Mouse (Mus musculus) CD4-positive helper T cell, adult 2 months (primary cell): ENCODE data around the gene Soat2.
A peak's percentile ranks its signal among the peaks of the same experiment; 100 is the strongest.

Experiments
- DNase-seq: peaks from one replicate; pipeline ENCODE4 v3.0.0-alpha.2; 2012; ENCODE audit warnings: low read depth, missing footprints, low spot score

Soat2 gene

DNA sequence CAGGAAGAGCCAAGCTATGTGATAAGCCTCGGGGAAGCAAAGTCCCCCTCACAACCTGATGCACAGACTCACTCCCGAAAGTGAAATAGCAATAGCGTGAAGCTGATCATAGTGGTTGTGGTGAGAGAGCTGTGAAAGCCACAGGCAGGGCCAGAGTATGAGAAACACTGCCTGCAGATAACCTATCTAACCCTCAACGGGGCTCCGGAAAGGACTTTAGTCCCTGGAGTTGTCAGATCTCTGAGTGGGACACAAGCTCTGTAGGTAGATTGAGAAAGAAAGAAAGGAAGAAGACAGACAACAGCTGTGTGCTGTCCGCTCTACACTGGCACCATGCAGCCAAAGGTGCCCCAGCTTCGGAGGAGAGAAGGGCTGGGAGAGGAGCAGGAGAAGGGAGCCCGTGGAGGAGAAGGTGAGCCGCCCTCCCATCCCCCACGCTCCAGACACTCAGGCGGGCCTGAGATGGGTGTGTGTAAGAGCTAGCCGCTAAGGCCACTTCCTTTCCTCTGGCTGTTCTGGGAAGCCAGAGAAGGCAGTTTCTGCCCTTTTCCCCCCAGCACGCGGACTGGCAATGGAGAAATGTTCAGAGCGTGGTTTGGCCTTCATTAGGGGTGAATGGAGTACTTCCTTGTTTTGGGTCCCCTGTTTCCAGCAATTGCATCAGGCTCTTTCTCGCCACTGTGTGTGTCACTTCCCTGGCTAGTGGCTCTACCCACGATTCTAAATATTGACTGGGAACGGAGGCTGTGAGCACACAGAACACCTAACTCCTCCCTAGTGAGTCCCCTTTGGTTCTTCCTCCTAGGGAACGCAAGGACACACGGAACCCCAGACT, at the start of gene Soat2:
Gene Soat2 (plus strand): TSS at position 226 of the 835 bp plus-strand sequence.
- peak; percentile 67 for DNase-seq

DNA sequence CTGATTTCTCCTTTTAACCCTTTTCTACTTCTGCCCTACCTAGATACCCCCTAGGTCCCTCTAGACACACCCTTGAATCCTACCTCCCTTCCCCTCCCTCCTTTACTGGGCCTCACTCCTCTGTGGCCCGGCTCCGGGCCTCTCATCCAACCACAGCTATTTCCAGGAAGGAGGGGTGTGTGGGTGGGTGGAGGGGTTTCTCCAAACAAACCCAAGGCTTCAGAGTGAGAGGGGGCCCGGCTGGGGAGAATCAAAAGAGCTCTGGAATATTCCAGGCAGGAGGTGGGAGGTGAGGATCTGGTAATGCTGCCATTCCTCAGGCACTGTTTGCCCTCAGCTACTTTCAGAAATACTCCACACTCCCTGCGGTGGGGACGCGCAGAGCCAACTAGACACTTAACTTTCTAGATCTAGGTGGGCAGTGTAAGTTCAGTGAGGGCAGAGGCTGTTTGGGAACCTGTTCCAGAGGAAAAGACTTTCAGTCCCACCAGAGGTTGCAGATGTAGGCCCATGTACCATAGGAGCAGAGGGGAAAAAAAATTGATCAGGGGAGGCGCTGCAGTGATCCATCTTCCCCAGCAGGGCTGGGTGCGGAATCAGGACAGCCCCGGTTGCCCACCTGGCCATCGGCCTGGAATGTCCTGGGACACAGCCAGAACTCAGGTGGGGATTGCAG, 49.2 kb upstream of the Soat2 start:
- no peak for DNase-seq

DNA sequence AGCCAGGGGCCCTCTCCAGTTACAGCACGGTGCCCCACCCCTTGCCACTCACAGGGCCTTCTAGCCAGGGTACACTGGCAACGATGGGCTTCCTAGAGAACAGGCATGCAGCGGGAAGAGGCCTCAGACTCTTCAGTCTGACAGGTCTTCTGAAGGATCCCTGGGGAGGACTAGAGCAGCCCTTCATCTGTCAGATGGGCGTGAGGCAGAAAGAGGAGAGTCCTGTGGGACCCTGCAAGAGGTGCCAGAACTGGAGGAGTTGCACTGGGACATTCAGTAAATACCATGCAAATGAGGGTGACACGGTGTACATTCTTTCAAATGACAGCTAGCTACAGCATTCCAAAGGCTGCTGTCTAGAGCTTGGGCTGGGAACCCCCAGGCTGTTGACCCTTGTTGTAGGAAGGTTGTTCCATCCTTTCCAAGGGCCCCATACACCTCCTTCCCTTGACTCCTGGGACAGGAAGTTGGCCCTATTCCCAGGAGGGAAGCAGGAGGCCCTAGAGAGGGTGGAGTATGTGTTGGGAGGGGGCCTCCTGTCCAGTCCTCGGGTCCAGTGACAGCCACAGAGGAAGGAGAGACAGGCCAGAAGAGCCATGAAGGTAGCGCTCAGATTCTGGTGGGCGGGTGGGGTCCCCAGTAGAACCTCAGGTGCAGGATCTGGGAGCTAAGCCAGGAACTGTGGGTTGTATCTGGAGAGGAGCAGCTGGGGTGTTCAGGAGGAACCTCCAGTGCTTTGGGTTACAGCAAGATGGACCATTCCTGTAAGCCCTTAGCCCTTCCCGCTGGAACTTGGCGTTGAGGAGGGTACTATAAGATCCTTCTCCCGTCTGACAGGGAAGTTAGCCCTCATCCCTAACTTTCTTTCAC, 48.4 kb upstream of the Soat2 start:
- DNase-seq, result no peak

DNA sequence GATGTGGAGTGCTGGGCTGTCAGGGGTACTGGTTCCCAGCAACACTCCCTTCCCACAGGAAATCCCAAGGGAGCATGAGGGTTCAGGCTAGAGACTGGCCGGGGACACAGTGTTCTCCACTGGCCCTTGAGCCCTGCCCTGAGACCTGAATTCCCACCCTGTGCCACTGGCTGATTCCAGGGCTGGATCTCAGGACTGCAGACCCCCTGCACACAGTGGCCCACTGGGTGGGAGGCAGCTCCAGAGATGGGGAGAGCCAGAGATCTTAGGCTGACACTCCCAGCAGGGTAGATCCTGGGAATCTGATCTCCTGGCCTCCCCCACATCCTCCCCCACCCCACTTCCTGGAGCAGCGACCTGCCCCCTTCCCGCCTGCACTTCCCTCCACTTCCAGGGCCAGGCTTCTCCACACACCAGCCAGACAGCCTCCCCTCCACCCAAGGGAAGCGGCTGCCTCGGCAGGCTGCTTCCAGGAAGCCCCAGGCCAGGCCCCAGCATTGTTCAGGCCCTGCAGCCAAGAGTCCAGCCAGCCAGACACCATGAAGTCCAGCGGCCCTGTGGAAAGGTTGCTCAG, 47.7 kb upstream of the Soat2 start:
- DNase-seq, result no peak

DNA sequence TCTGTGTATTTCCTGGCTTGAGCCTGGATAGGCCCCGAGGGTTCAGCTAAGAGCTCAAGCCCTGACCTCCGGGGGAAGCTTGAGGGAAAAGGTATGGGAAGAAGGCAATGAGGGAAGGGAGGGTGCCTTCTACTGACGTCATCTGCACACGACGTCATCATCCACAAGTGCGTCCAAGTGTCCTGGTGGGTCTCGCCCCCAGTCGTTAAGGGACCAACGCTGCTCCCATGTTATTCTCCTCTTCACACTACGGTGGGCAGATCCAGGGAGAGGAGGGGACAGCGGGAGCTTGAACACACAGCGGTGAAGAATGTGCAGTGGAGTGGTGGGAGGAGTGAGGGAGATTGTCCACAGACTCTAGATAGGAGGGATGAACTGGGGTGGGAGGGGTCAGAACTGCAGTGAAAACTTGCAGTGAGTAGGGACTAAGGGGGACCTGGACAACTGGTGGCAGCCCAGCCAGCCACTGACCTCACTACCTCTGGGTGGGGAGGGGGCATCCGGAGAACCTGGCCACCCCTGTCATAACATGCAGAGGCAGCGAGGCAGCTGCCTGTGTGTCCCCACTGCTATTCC, 46.9 kb upstream of the Soat2 start:
- DNase-seq, result no peak

DNA sequence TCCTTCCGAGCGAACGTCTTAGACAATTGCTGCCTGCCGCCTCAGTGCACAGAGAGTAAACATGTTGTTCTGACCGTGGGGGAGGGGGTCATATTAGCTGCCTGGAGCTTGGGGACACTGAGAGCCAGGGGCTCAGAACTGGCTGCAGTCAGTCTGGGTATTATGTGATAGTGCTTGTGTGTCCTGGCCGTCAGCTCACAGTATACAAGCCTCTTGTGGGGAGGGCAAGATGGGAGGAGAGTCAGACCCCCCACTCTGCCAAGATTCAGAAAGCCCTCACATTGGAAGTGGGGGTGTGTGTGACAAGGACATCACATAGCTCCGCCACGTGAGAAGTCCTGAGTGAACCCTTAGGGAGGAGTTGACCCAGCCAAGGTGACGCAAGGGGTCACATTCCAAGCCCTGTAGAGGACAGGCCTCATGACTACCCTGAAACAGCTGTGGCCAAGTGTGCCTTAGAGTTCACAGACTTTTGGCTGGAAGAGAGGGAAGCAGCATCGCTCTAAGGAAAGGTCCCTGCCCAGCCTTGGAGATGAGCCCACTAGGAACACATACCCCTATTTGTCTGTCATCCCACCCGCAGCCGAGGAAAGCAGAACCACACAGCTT, 46.3 kb upstream of the Soat2 start:
- no peak for DNase-seq

DNA sequence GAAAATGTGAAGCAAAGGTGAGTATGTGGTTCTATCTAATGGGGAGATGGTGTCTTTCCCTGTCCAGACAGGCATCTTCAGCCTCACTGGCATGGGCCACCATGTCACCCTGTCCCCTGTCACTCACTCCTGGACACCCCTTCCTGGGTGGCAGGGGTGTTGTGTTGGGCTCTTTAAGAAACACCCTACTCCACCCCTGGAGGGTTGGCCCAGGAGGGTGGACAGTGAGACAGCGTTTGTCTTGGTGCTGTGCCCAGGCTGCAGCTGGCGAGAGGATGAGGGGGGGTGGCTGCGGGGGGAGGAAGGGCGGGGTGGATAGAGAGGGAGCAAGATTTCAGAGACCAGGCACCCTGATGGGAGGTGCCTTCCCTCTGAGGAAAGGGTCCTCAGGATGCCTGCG, 45.0 kb upstream of the Soat2 start:
- DNase-seq, result no peak

DNA sequence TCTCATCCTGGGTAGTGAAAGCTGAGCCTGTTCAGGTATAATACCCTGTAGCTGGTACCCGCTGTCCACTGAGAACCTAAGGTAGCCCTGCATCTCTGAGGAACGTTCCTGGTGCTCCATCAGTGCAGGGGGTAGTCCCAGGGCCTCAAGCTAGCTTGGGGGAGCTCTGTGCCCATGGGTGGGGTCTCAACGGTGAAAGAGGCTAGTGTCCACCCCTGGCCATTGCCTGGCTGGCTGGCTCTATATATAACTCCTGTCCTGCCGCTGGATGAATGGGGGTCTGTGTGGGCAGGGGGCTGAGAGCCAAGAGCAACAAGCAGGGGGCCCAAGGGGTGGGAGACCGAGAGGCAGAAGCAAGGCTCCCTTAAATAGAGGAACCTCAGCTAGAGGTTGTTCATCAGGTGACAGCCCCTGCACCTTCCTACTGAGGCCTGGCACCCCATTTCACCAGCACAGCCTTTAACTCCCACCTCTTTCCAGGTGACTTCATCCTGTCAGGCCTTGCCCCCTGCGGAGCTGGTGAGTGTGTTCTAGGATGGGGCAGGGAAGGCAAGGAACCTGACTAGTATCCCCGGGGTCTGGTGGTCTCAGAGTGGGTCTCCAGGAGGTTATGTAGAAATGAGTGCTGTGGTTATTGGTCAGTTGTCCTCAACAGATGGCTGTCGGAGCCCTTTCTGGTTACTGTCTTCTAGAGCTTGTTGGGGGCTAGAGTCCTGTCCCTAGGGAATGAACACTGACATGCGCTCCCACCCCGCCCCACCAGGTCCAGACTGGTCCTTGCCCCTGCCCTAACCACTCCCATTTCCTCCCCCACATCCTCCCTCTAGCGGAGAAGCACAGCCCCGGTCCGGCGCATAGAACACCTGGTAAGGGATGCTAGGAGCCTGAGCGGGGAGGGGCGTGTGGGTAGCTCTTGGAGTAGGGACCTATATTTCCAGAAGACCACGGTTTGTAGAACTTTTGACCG, 44.3 kb upstream of the Soat2 start:
- DNase-seq, result peak; percentile 63

DNA sequence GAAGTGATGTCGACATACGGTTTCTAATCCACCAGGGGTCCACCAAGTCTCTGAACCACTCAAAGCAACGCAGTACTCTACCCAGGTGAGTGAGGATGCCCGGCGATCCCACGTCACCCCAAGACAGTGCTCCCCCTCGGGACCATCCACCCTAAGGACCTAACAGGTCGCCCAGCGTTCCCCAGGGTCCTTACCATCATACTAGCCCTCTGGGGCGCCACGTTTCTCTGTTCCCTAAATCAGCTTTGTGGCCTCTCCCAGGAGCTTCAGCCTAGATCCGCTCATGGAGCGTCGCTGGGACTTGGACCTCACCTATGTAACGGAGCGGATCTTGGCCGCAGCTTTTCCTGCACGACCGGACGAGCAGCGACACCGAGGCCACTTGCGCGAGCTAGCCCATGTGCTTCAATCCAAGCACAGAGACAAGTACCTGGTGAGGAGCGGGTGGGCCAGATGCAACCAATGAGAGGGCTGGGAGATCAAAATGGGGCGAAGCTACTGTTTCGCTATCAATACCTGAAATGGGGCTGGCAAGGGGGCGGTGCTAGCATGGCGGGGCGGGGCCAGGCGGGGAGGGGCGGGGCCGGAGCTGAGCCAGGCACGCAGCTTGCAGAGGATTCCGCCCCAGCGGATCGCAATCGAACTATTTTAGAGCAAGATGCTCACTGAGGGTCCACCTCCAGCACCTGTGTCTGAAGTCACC, 43.4 kb upstream of the Soat2 start:
- peak; percentile 63 for DNase-seq

DNA sequence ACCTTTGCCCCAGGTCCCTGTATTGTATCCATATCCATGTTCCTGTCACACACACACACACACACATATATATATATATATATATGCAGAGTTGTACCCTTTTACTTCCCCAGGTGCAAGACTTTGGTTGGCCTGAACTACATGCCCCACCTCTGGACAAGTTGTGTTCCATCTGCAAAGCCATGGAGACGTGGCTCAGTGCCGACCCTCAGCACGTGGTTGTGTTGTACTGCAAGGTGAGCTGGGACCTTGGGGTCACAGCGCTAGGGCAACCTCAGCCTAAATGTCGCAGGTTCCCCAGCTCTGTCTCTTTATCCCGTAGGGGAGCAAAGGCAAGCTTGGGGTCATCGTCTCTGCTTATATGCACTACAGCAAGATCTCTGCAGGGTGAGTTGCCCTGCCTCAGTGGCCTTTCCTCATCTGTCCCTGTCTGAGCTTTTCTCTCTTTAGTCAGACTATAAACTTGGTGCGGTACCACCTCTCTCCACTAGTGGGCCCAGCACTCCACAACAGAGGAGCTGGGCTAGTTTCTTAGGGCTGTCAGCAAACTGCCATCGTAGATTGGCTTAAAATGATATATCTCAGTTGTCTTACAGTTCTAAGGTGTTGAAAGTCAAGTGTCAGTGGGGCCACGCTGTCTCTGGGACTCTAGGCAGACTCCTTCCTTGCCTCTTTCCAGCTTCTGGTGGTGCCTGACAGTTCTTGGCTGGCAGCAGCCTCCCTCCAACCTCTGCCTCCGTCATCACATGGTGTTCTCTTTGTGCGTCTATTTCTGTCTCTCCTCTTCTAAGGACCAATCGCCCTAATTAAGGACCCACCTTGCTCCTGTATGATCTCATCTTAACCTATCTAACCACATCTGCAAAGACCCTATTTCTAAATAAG, 42.4 kb upstream of the Soat2 start:
- DNase-seq, result peak; percentile 78

DNA sequence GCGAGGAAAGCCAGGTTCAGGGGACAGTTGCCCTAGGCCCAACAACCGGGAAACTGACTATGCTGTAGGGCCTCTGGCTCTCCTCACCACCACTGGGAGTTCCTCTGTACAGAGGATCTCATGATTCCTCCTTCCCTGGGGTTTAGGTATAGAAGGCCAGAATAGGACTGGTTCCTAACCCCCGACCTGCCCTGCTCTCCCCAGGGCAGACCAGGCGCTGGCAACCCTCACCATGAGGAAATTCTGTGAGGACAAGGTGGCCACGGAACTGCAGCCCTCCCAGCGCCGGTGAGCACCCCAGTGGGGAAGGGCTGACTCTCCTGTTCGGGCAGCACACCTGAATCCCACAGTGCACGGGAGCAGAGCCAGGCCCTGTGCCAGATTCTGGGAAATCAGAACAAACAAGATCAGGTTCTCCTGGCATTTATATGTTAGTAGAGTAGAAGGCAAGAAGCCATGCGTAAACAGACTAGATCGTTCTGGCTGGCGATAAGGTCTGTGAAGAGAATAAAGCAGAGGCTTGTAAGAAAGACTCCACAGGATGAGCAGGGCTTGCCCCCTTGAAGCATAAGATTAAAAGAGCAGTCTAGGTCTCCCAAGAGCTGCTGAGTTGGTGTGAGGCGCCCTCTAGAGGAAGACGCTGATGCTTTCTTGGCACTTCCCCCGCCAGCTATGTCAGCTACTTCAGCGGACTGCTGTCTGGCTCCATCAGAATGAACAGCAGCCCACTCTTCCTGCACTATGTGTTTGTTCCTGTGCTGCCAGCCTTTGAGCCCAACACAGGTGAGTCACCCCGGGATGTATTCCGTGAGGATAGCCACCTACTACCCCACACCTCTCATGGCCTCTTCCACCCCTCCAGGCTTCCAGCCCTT, 41.4 kb upstream of the Soat2 start:
- peak; percentile 82 for DNase-seq

DNA sequence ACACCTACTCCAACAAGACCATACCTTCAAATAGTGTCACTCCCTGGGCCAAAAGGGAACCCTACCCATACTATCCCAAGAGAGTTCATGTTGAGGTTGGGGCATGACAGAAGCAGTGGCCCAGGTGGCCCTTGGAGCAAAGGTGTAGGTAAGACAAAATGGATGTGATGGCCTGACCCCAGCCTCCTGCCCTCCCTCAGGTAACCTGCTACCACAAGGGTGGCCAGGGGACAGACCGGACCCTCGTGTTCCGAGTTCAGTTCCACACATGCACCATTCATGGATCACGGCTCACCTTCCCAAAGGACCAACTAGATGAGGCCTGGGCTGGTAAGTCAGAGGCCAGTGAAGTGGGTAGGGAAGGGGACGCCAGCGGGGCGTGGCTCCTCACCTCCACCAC, 40.1 kb upstream of the Soat2 start:
- no peak for DNase-seq

DNA sequence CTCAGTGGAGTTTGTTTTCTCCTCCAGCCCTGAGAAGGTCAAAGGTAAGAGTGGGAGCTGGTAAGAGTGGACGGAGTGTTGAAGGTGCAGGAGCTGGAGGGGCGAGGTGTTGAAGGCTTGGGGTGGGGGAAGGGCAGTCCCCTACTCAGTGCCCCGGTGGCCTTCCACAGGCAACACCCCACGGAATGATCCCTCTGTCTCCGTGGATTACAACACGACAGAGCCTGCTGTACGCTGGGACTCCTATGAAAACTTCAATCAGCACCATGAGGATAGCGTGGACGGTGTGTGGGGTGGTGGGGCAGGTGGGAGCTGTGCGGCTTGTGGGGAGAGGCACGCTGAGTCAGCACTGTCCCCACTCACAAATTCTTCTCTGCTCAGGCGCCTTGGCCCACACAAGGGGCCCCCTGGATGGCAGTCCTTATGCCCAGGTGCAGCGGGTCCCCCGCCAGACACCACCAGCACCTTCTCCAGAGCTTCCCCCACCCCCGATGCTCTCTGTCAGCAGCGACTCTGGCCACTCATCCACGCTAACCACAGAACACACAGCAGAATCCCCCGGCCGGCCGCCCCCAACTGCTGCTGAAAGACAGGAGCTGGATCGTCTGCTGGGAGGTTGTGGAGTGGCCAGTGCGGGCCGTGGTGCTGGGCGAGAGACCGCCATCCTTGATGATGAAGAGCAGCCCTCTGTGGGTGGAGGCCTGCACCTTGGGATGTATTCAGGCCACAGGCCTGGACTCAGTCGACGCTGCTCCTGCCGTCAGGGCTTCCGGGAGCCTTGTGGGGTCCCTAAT, 39.4 kb upstream of the Soat2 start:
- no peak for DNase-seq

DNA sequence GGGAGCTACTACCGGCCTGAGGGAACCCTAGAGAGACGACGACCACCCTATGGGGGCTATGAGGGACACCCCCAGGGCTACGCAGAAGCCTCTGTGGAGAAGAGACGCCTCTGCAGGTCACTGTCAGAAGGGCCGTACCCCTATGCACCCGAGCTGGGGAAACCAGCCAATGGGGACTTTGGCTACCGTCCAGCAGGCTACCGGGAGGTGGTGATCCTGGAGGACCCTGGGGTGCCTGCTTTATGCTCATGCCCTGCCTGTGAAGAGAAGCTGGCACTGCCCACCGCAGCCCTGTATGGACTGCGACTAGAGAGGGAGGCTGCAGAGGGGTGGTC, 38.9 kb upstream of the Soat2 start:
- no peak for DNase-seq

DNA sequence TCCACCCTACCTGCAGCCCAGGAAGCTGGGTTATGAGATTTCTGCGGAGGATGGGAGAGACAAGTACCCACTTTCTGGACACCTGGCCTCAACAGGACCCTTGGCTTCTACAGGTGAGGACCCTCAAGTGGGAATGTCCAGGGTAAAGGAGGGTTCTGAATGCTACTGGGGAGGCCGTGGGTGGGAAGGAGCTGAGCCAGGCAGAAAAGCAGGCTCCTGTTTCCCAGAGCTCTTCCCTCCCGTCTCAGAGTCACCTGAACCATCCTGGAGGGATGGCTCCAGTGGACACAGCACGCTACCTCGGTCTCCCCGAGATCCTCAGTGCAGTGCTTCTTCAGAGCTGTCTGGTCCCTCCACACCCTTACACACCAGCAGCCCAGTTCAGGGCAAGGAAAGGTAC, 38.1 kb upstream of the Soat2 start:
- no peak for DNase-seq

DNA sequence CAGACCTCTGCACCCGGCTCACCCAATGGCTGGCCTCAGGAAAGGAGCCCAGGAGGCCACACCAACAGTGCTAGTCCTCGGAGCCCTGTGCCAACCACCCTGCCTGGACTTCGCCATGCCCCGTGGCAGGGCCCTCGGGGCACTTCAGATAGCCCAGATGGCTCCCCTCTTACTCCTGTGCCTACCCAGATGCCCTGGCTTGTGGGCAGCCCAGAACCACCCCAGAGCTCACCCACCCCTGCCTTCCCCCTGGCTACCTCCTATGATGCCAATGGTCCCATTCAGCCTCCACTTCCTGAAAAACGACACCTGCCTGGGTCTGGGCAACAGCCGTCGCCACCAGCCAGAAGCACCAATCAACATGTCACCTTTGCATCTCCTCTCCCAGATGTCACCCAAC, 37.5 kb upstream of the Soat2 start:
- no peak for DNase-seq

DNA sequence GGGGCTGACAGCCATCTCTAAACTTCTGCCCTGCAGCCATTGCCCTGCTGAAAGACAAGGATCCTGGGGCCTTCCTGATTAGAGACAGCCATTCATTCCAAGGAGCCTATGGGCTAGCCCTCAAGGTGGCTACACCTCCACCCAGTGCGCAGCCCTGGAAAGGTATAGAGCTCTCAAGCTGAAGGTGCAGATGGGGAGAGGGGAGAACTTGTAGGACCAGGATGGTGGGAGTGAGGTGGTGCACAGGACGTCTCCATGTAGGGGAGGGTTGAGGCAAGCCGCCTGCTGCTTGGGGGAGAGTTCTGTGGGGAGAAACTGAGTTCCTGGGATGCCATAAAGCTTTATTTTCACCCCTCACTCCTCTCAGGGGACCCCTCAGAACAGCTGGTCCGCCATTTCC, 36.7 kb upstream of the Soat2 start:
- DNase-seq, result no peak
